Mouse (Mus musculus) kidney, adult 8-10 months (tissue): ENCODE measurements at regions not wholly inside any gene's neighbourhood (a gene's known extent, or its start where the extent isn't known, plus 50 kb on each side); places are given as distances from the start of the nearest gene placed in this dataset.
A peak's percentile ranks its signal among the peaks of the same experiment; 100 is the strongest.

Source experiments
- DNase-seq, 2 experiments: peaks; one replicate each; pipeline ENCODE4 v3.0.0; 2022

DNA sequence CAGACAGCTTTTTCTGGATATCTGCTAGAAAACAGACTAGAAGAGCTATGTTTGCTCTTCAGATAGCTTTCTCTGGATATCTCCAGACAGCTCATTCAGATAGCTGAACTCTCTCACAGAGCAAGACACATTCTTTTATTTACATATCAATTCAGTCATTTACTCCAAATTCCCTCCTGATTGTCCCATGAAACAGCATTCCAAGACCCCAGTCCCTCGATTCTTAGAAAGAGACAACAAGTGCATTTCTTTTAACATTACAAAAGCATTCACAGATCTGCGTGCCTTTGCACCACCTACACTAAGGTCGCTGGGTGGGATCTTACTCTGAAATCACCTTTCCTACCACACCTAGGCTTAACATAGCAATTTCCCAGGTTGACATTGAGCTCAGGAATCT lies 1039.5 kb upstream of the Ddx18 start:
- no peak for DNase-seq

DNA sequence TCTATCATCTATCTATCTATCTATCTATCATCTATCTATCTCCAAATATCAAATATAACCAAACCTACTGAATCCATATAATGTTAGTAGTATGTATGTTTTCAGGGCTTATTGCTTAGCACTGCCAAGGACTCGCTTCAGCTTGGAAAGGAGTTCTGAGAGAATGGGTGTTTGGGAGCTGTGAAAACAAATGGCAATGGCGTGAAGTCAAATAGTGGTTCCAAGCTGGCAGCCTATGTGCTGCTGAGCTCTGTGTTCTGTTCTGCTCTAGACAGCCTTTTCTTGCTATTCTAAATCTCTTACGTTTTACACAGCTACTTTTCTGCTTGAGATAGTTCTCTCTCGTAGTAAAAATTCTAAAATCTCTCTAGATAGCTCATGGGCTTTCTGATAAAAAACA lies 1008.2 kb upstream of the Ddx18 start:
- no peak for DNase-seq

DNA sequence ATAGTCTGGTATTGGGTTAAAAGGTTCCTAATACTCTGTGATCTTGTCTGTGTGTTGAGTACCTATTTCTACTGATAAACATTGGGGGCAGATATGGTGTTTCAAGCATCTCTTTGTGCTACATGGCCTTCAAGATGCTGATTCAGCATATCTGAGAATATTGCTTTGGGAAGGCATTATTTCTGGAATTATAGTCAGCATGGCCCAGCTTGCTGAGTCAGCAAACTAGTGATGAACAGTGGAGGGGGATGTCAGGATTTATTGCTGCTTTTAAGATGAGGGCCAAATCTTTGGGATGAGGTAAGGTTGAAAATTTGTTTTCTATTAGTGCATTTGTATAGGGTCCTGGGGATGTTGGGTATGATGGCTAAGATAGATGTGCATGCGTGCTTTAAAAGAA lies 983.8 kb upstream of the Ddx18 start:
- no peak for DNase-seq

DNA sequence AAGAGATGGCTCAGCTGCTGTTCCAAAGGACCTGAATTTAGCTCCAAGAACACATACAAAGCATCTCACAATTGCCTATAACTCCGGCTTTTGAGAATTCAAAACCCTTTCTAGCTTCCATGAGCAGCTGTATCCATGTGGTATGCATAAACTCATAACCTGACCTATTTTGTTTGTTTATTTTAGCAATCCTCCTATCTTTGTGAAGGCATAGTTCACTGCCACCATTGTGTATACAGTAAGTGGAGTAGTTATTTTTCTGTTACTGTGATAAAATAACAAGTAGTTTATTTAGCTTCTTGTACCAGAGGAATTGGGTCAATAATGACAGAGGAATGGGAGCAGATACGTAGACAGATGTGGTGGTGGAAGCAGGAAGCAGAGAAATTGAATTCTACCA lies 941.8 kb upstream of the Ddx18 start:
- no peak for DNase-seq

DNA sequence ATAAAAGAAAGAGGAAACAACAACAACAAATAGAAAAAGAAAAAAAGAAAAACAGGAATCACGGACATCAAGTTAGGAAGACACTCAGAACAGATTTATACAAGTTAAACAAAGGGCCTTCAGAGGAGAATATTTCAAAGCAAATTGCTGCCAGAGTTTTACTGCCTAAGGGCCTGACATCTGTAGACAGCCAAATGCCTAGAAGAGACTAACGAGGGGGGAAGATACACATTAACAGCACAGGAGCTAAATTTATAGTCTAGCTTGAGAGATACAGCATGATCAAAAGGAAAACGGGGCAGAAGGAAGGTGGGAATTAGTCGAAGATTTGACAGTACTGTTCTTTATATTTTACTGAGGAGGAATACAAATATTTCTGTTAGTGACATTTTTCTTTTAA lies 933.9 kb upstream of the Ddx18 start:
- DNase-seq = no peak

DNA sequence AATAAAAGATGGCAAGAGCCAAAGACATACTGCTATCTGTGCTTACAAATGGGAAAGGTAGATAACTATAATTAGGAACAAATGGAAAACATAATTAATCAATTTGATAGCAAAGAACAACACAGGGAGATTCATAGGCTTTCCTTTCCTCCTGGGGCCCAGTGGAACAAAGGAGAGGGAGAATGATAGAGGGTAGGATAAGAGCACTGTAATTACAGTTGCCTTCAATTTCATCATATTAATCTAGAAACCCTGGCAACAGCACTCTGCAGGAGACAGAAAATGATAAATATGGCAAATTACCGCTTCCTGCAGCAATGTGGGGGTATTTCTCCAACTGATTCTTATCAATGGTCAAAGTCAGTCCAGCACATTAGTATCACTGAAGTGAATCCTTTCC lies 910.2 kb upstream of the Ddx18 start:
- no peak for DNase-seq

DNA sequence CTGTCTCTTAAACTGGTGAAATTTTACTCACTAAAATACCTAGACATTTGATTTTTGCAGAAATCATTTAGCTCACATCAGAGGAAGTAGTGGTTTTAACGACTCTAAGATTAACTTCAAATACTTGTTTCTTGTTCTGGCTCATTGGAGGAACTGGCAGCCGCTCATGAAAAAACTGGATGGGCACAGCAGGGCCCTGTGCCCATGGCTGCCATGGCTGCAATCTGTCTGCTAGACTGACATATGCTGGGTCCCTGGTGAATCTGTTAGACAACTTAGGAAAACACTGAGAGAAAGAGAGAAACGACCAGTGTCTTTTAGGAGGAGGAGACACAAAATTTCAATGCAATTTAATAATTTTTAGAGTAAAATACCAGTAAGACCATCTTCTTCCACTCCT lies 896.1 kb upstream of the Ddx18 start:
- DNase-seq = no peak

DNA sequence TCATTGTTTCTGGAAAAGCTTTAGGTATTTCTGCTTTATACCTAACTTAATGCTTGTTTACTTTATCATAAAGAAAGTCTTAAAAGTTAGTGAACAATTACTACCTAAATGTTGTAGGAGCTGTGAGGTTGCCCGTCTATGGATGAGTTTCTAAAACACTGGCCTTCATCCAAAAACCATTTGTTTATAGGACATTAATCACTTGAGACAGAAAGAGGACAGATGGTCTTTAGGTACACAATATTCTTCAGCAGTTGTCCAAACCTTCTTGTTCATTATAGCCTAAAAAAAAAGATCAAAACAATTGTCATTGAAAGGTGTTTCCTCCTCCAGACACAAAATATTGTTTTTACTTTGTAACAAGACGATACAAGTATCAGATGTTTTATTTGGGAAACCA lies 891.3 kb upstream of the Ddx18 start:
- DNase-seq = no peak

DNA sequence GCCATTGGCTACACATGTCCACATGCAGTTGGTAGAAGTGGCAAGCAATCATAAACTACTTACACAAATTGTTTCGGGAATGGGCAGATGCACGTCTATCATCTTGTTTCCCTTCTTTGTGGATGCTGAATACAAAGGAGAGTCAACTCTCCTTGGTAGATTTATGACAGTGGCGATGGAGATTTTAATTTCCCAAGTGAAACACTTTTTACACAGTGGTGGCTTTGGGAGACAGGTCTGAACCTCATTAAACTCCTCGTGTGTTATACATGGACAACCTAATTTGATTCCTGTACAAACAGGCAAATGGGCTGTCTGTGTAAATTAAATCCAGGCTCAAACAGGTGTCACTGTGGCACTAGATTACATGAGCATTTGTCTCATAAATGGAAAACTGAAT lies 887.1 kb upstream of the Ddx18 start:
- DNase-seq = no peak

DNA sequence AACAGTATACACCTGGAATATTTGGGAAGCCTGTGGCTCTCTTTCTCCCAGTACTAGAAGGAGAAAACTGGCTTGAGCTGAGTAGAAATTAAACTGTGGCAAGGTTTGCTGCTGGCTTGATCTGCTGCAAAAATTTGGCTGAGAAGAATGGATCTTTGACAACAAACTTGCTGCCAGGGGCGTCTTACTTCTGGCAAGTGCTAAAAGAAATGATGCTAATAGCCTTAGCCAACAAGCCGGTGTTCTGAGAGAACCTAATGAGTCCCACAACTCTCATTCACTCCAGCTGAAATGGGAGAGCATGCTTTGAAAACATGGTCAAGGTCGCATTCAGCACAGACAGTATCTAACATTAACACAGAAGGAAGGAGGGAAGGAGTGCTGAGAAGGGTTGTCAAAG lies 885.8 kb upstream of the Ddx18 start:
- DNase-seq = no peak

DNA sequence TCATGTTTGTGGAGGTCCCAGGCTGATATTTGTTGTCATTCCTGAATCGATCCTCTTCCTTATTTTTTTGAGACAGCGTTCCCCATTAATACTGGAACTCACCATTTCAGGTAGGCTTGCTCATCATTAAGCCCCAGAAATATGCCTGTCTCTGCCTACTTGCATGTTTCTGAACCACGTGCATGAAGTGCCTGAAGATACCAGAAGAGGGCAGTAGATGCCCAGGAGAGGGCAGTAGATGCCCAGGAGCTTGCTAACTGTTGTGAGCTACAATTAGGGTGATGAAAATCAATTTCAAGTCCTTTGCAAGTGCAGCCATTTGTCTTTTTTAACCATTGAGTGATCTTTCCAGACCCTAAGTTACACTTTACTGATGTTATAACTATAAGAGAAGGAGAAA lies 871.6 kb upstream of the Ddx18 start:
- peak; percentile 7 to 42 for DNase-seq

DNA sequence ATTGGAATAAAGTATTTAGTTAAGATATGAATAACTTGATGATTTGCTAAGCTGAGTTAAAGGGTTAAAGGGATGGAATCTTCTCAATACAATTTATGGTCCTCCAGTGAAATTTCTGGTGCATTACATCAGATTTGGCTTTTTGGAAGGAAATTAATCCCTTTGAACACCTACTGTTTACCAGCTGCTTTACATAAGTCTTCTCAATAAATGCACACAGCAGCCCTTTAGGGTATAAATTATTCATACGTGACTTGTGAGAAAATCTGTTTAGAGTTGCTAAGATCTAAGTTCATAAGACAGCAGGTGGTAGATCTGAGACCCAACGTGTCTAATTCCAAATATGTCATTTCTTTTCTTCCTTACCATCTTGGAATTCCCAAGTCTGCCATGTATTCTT lies 855.7 kb upstream of the Ddx18 start:
- DNase-seq = no peak

DNA sequence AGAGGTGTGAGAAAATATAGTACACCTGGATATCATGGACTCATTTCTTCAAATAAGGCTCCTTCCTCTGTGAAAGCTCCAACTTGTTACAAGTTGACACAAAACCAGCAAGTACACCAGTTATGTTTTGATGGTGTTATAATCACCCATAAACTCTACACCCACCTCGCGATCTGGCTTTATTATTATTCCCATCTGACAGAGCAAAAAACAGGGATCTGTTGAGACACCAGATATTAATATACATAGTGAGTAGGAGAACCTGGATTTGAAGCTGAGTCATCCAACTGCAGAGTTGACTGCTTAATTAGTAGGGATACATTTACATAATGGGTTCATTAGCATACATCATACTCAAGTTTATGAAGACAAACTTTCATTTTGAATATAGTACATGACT lies 828.6 kb upstream of the Ddx18 start:
- no peak for DNase-seq

DNA sequence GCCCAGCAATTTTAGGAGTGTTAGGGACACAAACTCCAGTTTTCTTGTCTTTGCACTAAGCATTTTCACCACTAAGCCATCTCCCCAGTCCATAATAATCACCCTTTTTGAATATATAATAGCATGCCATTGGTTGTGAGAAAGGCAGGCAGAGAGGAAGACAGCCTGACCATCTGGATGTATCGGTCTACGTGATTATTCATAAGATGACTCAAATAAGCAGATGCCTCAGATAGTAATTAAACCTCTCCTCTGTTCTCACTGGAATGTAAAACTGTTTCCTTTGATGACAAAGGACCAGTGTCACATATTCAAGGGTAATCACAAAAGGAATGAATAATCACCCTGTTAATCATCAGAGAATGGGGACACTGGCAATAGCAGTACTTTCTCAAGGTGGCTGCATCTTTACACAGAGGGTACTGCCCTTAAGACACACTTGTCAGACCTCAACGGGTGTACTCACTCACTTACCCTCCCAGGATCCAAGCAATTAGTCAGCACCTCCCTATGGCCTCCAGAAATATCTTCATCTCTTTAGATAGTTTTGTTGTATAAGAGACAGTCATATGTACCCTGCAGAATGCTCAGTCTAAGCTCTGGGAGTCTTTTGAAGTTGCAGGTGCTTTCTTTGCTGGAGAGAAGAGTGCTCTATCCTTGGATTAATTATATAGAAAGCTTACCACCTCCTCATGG lies 826.0 kb upstream of the Ddx18 start:
- DNase-seq = no peak

DNA sequence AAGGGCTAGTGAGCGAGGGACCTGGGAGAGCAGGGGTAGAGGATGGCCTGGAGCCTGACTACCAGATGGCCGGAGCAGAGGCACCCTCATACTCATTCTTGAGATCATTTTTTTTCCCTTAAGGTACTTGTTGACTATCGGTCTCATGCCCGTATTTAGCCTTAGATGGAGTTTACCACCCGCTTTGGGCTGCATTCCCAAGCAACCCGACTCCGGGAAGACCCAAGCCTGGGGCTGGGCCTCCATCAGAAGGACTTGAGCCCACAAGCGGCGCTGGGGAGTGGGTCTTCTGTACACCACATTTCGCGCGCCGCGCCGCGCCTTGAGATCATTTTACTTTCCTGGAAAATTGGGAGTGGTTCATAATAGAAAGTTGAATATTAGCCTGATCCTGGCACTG lies 789.2 kb upstream of the Ddx18 start:
- peak; percentile 79 to 91 for DNase-seq

DNA sequence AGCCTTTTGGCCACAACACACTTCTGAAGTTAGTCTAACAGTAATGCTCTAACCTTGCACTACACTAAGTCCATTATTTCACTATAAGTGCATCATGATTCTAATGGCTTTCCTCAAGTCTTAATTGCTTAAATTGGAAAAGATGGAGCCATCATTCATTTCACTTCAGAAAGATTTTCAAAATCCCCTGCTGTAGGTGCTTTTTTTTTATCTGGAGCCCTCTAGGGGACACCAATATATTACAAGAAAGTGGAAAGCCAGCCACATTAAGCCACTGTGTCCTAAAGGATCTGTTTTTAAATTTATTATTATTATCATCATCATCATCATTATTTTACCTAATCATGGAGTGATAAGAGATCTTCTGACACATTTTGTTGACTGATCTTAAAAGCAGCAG lies 783.7 kb upstream of the Ddx18 start:
- DNase-seq = no peak

DNA sequence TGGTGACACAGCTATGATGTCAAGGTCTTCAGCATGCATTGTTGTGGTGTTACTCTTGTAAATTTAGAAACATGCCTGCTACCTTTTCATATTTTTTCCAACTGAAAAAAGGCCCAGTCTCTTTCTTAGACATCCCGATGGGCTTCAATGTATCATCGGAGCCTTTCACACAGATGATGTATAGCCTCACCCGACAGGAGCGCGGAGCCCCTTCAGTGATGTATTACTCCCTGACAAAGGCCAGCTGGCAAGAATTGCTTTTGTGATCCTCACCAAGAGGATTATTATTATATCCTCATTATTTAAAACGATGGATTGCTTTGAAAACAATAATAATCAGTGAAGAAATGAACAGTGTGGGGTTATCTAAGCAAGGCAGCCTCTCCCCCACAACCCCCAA lies 765.5 kb upstream of the Ddx18 start:
- DNase-seq = no peak

DNA sequence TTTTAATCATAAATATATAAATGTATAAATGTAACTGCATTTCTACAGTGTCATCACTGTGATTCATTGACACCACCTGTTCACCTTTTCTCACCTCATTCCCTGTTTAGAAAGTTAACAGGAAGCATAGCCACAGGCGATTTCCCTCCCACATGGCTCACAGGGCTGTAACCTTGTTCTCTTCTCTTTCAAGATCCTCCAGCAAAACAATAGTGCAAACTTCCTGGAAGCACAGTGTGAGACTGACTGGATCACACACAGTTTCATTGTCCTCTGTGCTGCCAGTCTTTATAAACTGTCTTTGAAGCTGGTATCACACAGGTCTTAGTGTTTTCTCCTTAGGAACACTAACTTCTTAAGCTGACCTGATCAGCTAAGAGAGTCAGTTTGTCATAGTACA lies 760.5 kb upstream of the Ddx18 start:
- no peak for DNase-seq
